In genomic region chr7:46448922-46449645, GRCm38 (mm10) we compare ENCODE assay signal across 11 mouse cellular contexts. TPM values are rescaled to one million over a fixed set of nuclear protein-coding genes. Genes with fewer than 3 reads are reported as not detected.
DNase-seq lines count a peak whose midpoint lies in the region; ATAC-seq and TF ChIP-seq lines count a peak whose summit lies in the region.
"Had no signal": no experiment of that assay in that cellular context is flagged by ENCODE, and none has a peak within 500 bp of the region (broad histone marks: within the 10 kb centered on the region; RNA-seq: fewer than 3 reads in every experiment).

No protein-coding gene starts in this region.

- no peak overlapping the region for H3K4me3 ChIP-seq in gastrocnemius, adult 2 months
- no peak overlapping the region for H3K4me3 ChIP-seq in forebrain, embryonic 14.5 days (ENCODE audit: low read depth, low read length)
- H3K4me3 ChIP-seq in midbrain, embryonic 12.5 days, result no peak overlapping the region
- H3K4me3 ChIP-seq: erythroblast, embryonic 14.5 days had no signal

- DNase-seq in gastrocnemius, adult 2 months, result peak; percentile 42
- DNase-seq in gastrocnemius, postnatal 10 days, result no peak
- DNase-seq in Muller cell, postnatal 12 days (ENCODE audit: inconsistent ontology term), result peak; percentile 77
- peak; percentile 67 for DNase-seq in forebrain, embryonic 14.5 days (ENCODE audit: low spot score)
- DNase-seq in thymus, postnatal 10 days (ENCODE audit: low spot score in 2 of 2), result no peak
- no peak for DNase-seq in spleen, postnatal 36 days (ENCODE audit: low spot score in 2 of 2)
- no peak for DNase-seq in left cerebral cortex, postnatal 10 days (ENCODE audit: extremely low spot score in 1 of 2, low spot score in 2 of 2)
- DNase-seq: right cerebral cortex, postnatal 25 days; thymus, adult 18-20 months had no signal

- no peaks in the 10 kb centered on the region for H3K9me3 ChIP-seq in forebrain, embryonic 14.5 days (replicated peaks; ENCODE audit: control insufficient read depth, low read length)
- no peaks in the 10 kb centered on the region for H3K9me3 ChIP-seq in midbrain, embryonic 12.5 days

- intact Hi-C loops in gastrocnemius, adult 2 months (cut with DNase I), result no loop called here
- intact Hi-C loops in left cerebral cortex, postnatal 10 days (cut with DNase I), result no loop called here

- peaks cover 17% of the 10 kb centered on the region for H3K4me1 ChIP-seq in forebrain, embryonic 14.5 days (ENCODE audit: control insufficient read depth, insufficient read depth, low read length)
- H3K4me1 ChIP-seq in midbrain, embryonic 12.5 days, result peaks cover 25% of the 10 kb centered on the region

- peak overlapping the region; percentile 57 for H3K27ac ChIP-seq in gastrocnemius, adult 2 months
- no peak overlapping the region for H3K27ac ChIP-seq in forebrain, embryonic 14.5 days (ENCODE audit: low read depth, low read length)
- peak overlapping the region; percentile 1; the same call in 1 of the 2 replicates for H3K27ac ChIP-seq in midbrain, embryonic 12.5 days (replicated peaks)

- no peak overlapping the region for H3K4me2 ChIP-seq in forebrain, embryonic 14.5 days (ENCODE audit: low read length)
- no peak overlapping the region for H3K4me2 ChIP-seq in midbrain, embryonic 12.5 days (replicated peaks)

- 42% methylated on average over 6 of the region's 6 CpGs for WGBS in forebrain, embryonic 14.5 days
- 51% methylated on average over 6 of the region's 6 CpGs for WGBS in midbrain, embryonic 12.5 days

- H3K27me3 ChIP-seq in forebrain, embryonic 14.5 days (replicated peaks; ENCODE audit: control insufficient read depth, insufficient read depth, low read length), result no peaks in the 10 kb centered on the region
- H3K27me3 ChIP-seq in midbrain, embryonic 12.5 days, result peaks cover 6% of the 10 kb centered on the region; the same call in 1 of the 2 replicates

- peak; percentile 59 for ATAC-seq in forebrain, embryonic 14.5 days
- ATAC-seq in midbrain, embryonic 12.5 days (ENCODE audit: low FRiP score, low read depth), result no peak

- H3K9ac ChIP-seq in forebrain, embryonic 14.5 days (ENCODE audit: low read length), result no peak overlapping the region
- no peak overlapping the region for H3K9ac ChIP-seq in midbrain, embryonic 12.5 days (replicated peaks)

- no peak for TF ChIP-seq CTCF in gastrocnemius, adult 2 months (IDR thresholded peaks at IDR 0.05)

- no peaks in the 10 kb centered on the region for H3K36me3 ChIP-seq in forebrain, embryonic 14.5 days (ENCODE audit: control insufficient read depth, insufficient read depth, low read length)
- H3K36me3 ChIP-seq in midbrain, embryonic 12.5 days, result no peaks in the 10 kb centered on the region

RNA-seq across cellular contexts. Expression of gene Kcnc1, which starts 52.8 kb away (rescaled TPM):
- 10 to 100 TPM; 38.9 to 66.6 TPM for total RNA-seq in gastrocnemius, adult 2 months (2021)
- total RNA-seq in gastrocnemius, postnatal 10 days (2021), result 10 to 100 TPM; 19.7 to 21.1 TPM
- 3.6 and 6.0 TPM in 2 replicates for polyA plus RNA-seq in forebrain, embryonic 14.5 days (2014; fragmentation: Nextera tagmentation; extraction: Ambion mirVana)
- 7.1 and 9.5 TPM in 2 replicates for polyA plus RNA-seq in midbrain, embryonic 12.5 days (2016; fragmentation: Nextera tagmentation; extraction: Ambion mirVana)
- 10 to 100 TPM; 52.9 to 53.4 TPM for total RNA-seq in left cerebral cortex, postnatal 10 days (2021)

Comparison
In these comparisons a context has a peak if more than half of its experiments do, and no peak if none do; other contexts are left out.
1. DNase-seq: peak in gastrocnemius, adult 2 months (single experiment), Muller cell, postnatal 12 days (single experiment) and forebrain, embryonic 14.5 days (single experiment); none in gastrocnemius, postnatal 10 days (single experiment), thymus, postnatal 10 days (0 of 2), spleen, postnatal 36 days (0 of 2) and left cerebral cortex, postnatal 10 days (0 of 2).